Mouse (Mus musculus) R1 (cell line): ENCODE results near the gene Vps11.
"Not testable (repeated sequence)": the region's sequence is repeated elsewhere in the genome, so short reads cannot be mapped to it uniquely, and the experiment has no call there.

ENCODE experiments used
- DNase-seq: peaks from one replicate; pipeline ENCODE4 v3.0.0-alpha.2; 2018; ENCODE audit warnings: low read depth, low spot score

Vps11 gene

DNA sequence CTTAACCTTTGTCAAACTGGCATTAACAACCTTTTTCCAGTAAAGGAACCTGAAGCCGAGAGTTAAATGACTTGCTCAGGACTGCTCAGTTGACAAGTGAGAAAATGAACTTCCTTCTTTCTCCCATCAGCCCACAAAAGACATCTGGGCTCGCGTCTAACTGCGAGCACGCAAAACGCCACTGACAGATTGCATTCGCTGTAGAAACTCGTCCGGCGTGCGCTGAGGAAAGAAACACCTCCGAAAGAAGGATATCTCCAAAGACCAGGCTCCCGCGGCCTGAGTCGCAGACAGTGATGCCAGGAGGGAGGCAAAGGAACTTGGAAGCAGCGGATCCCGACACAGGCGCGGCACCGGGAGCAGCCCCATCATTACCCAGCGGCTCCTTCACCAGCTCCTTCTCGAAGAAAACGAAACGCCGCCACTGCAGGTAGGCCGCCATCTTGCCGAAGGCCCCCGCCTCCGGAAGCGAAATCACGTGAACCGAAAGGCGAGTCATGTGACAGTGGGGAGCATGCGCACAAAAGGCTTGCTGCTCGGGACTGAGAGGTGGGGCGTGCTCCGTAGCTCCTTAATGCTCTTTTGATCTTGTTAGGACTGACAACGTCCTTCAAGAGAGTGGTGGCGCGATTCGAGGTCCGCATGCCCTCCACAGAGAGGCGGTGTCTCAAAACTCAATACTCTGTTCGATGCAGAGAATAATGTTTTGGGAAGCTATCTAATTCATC is at the start of gene Vps11:
Gene Vps11 (minus strand): TSS at position 481 of the 728 bp plus-strand sequence.
- DNase-seq = peak; percentile 98

DNA sequence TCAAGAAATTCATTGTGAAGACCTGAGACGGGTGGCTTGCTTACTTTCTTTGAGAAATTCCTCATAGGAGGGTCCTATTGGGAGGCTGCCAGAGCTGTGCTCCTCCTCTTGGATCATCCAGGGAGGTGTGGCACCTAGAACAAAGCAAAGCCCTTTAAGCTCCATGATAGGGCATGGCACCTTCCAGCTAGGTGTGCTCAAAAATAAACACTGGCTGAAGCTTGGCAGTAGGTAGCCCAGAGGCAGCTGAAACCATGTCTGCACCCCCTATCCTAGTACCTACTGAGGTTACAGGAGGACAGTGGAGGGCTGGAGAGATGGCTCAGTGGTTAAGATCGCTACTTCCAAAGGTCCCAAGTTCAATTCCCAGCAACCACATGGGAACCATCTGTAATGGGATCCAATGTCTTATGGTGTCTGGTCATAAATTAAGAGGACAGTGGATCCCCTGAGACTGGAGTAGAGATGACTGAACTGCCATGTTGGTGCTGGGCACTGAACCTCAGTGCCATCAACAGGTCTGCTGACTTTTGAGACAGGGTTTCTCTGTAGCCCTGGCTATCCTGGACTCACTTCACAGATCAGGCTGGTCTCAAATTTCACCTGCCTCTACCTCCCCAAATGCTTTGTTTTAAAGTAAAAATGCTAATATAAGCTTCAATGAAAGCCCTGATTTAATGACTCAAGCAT is 49.3 kb upstream of the Vps11 start:
- peak; percentile 79 for DNase-seq

DNA sequence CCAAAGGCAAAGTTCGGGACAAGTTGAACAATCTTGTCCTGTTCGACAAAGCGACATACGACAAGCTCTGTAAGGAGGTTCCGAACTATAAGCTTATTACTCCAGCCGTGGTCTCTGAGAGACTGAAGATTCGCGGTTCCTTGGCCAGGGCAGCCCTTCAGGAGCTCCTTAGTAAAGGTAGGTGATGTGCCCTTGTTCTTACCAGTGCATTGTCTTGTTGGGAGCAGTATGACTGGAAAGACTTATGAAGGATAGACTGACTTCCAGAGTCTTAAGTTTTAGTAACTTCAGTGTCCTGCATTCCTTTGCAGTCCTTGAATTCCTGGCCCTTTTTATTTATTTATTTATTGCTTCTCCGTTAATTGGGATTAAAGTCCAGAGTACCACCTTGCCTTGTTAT is 47.2 kb upstream of the Vps11 start:
- DNase-seq = not testable (repeated sequence)

DNA sequence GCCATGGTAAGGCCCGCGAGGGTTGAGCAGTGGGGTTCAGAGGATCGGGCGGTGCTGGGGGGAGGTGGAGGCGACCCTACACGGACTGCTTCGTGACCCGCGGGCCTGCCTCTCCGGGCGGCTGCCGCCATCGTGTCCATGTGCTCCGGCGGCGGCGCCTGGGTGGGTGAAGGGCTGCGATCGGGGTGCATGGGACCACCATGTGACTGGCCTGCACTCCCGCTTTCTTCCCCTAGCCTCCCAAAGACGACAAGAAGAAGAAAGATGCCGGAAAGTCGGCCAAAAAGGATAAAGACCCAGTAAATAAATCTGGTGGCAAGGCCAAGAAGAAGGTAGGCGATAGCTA is 46.3 kb upstream of the Vps11 start:
- DNase-seq = no peak

DNA sequence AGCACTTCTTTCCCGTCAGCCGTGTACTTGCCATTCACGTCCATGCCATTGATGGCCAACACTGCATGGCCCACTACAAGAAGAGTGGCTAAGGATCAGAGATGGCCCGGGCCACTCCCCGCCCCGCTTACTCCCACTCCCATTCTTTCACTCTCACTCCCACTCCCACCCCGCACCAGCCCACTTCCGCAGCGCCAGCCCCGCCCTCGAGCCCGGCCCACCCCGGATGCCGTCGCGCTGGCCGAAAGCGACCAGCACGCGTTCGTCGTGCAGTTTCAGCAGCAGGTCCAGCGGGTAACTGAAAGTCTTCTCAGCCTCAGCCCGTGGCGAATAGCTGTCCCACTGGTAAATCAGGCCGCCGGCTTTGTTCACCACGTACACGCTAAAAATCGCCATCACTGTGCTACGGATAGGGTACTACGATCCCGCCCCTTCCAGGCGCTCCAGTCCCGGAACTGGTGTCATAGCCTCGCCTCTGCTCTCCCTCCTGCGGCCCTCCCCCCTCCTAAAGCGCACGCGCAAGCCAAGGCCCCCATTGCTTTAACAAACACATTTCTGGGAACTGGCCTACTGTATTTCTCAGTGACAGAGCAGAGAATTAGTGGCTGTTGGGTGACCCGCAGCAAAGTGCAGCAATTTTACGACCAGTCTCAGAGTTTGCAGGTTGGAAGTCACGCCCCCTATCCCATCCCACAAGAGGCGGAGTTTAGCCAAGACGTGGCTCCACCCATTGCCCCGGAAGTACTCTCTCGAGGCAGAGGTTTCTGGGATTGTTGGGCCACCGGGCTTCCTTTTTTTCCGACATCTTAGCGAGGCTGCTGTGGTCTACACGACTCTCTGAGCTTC is 45.7 kb upstream of the Vps11 start, which contains the start of the genes Rps25 and Trappc4:
Gene Rps25 (plus strand): TSS at position 234 of the 846 bp plus-strand sequence.
Gene Trappc4 (minus strand): TSS at position 695 of the 846 bp plus-strand sequence.
- peak; percentile 97 for DNase-seq

DNA sequence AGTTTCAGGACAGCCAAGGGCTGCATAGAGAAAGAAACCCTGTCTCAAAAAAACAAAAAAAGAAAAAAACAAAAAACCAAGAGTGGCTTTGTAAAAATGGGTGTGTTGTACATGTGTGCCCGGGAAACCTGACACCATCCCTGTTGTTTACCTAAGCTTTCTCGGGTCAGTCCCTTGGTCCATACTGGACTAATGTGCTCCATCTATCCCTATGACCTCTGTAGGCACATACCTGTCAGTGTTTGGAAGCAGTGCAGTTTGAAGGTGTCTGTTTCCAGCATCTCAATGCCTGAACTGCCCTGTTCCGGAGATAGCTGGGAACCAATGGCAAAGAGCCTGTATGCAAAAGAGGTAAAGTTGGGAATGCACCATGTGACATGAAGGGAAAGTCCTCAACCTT is 43.5 kb upstream of the Vps11 start:
- no peak for DNase-seq

DNA sequence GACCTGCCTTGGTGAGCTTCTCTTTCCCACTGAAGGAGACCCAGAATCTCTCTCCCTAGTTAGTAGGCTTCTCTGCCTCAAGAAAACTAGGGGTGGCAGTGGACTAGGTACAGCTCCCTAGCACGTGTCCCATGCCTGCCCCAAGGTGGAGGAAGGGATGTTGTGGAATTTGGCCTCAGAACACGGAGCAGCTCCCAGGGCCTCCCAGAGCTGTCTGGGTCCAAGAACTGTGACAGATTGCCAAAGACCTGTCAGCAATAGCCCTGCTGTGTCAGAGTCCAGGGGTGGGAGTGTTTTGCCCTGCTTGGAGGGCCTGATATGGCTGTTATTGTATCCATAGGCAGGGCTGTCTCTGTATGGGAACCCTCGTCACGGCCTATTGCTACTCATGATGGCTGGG is 39.6 kb upstream of the Vps11 start:
- DNase-seq = no peak

DNA sequence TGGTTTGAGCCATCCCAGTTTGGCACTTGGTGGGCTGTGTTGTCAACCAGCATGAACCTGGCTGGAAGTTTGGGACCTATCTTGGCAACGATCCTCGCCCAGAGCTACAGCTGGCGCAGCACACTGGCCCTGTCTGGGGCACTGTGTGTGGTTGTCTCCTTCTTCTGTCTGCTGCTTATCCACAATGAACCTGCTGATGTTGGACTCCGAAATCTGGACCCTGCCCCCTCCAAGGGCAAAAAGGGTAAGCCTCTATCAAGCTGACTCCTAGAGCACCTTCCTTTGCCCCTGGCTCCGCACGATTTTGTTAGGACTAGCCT is 38.3 kb upstream of the Vps11 start:
- DNase-seq = no peak

DNA sequence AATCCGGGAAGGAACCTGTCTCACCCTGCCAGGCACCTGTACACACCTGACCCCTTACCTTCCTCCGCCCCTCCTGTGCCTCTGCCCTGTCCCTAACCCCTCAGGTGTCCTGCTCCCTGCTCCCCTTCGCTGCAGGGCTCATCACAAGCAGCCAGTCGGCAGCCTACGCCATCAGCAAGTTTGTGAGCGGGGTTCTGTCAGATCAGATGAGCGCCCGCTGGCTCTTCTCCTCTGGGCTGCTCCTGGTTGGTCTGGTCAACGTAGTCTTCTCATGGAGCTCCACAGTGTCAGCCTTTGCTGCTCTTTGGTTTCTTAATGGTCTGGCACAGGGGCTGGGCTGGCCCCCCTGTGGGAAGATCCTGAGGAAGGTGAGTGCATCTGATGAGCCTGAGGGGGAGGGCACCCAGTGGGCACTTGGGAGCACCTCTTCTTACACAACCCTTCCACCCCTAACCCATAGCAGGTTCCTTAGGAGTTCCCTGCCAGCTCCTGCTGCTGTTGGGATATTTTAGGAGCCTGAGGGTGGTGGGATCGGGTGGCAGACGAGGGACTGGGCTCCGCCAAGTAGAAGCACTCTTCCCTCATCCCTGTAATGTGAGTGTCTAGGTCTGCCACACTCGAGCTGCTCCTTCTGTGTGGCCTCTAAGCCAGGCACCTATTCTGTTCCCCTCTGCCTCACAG is 37.8 kb upstream of the Vps11 start:
- DNase-seq = no peak

DNA sequence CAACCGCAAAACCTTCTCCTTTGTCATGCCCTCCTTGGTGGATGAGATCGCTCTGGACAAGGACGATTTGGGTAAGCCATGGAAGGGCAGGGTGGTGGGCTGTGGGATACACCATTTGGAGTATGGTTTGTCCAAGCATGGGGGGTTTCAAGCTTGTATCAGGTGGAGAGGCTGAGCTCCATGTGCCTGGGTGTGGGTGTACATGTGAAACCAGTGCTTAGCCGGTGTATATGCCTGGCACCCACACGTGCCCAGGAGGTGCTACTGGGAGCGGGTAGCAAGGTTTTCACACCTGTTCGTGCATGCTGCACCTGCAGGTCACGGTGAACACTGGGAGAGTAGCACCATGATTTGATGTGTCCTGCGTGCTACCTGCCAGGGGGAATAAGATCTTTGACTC is 37.1 kb upstream of the Vps11 start:
- no peak for DNase-seq

DNA sequence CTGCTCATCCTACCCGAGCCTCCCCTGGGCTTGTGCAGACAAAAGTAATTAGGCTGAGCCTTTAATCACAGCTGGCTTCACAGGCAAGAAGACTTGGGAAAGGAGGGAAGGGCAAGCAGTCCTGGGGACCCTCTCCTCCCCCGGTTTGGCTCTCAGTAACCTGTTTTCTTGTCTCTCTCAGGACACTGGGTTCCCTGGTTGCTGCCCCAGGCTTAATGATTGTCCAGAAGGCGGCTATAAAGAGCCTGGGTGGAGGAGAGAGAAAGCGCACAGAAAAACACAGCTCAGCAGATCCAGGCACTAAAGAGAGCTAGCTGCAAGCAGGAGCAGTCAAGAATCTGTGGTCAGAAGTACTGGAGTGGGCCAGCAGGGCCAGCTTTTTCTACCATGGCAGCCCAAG is 36.6 kb upstream of the Vps11 start:
- DNase-seq = no peak

DNA sequence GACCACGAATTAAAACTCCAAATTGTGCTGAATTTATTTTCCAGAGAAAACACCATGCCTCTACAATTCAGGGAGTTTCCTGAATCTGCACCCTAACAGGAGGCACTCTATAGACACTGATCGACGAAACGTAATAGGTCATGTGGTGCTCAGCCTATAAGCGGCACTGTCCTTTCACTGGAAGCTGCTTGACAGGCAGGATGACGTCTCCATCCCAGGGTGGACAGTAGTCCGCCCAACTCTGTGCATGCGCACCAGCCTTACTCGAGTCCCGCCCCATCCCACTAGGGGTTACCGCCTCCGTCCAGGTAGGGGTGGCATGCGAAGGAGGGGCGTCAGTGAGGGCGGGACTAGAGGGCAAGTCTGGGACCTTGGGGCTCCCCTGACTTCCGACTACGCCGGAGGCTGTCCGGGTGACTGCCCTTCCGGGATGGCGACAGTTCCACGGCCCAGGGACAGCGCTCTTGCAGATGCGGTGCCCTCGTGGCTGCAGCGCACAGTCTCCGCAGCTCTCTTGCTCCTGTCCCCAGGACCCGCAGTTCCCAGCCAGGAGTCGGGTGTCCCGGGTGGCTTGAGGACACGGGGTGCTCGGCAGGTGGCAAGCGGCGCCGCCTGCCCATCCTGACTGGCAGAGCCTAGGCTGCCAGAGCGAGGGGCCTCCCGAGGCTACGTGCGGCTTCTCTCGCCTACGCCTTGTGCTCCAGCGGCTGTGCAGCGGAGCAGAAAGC is 35.4 kb upstream of the Vps11 start, which contains the start of gene Slc37a4:
Gene Slc37a4 (plus strand): TSS at position 169 of the 728 bp plus-strand sequence.
- peak; percentile 98 for DNase-seq

DNA sequence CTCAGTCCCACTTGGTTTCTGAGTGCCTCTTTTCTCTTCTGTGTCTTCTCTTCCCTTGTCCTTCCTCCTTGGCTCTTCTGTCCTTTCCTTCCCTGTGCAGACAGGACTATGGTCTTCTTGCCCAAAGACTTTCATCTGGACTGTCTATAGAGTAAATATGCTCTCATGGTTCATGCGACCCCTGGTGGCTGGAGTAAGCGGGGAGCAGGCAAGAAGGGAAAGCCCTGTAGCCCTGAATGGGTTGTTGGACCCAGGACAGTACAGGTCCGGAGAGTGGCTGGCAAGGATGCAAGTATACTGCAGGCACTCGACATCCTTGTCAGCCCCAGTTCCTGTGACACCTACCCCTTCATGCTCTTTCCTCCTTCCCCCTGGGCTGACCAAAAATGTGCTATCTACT is 30.0 kb upstream of the Vps11 start:
- peak; percentile 70 for DNase-seq

DNA sequence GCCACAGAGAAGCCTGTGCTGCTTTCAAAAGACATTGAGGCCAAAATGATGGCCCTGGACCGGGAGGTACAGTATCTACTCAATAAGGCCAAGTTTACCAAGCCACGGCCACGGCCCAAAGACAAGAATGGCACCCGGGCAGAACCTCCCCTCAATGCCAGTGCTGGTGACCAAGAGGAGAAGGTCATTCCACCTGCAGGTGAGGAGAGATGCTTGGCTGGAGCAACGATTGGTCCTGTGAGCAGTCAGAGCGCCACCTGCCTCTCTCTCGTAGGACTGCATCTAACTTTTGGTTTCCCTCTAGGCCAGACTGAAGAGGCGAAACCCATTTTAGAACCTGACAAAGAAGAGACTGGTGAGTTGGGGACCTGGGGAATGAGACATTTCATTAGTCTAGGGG is 27.8 kb upstream of the Vps11 start:
- DNase-seq = peak; percentile 77

DNA sequence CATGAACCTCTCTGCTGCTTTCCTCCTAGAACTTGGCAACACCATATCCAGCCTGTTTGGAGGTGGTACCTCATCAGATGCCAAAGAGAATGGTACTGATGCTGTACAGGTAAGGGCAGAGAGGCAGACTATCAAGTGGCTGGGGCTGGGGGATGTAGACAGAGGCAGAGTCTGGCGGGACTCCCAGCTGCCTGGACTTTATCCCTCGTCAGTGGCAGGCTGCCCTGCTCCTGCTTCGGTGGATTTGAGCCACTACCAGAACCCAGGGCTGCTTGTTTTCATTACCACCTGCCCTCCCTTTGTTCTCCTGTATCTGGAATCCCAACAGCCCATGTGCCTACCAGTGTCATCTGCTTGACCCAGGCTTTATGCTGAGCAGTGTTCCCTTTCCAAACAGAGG is 25.8 kb upstream of the Vps11 start:
- no peak for DNase-seq

DNA sequence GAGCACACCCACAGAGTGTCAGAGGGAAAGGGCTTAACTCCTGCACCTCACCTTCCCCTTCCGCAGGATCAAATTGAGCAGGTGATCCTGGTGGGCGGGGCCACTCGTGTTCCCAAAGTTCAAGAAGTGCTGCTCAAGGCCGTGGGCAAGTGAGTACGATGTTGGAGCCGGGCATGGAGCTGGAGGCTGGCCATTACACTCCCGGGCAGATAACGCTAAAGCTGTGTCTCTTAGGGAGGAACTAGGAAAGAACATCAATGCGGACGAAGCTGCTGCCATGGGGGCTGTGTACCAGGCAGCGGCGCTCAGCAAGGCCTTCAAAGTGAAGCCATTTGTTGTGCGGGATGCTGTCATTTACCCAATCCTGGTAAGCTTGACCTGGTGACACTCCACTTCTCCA is 23.1 kb upstream of the Vps11 start:
- DNase-seq = no peak

DNA sequence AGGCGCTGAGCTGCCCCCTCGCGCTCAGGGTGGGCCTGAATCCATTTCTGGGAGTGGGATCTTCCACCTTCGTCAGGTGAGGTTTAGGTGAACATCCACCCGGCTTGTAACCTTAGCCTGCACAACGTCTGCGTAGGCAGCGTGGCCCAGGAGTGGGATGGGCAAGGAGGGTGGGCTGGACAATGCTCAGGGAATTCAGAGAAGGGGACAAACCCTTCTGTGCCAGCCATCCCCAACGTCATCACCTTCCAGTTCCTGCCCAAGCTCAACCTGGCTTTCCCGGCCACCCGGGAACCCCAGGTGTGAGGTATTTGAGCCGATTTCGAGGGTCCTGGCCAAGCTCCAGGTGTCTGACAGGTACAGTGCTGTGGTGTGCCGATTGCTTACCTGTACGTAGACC is 18.4 kb upstream of the Vps11 start:
- no peak for DNase-seq

DNA sequence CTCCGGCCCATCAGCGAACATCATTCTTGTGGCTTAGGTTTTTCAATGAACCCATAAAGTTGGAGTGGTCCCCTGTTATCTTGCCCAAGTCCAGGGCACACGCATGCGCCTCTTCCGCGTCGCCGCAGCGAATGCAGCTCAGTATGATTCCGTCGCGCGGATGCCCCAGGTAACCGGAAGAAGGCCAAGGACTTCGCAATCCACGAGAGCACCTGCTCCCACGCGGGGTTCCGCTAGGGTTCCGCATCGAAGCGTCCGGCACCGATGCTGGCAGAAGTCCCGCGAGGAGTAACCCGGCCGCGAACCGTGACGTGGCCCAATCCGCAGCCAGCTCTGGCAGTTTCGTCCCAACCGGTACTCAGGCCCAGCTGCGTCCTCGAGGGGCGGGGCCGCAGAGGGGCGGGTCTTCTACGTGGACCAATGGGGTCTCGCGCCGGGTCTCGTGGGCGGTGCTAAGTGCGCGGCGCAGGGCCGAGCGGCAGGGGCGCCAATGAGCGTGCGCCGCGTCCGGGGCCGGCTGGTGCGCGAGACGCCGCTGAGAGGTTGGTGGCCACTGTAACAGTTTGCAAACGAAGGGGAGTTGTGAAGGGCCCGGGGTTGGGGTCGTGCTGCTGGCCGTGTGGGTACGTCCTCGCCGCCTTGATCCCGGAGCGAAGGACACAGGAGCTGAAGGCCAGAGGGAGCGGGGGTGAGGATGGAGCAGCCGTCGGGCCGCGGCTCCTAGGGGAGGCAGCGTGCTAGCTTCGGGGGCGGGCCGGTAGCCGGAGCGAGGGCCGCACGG is 17.8 kb upstream of the Vps11 start, which contains the start of gene Hyou1:
Gene Hyou1 (plus strand): TSS at position 437 of the 781 bp plus-strand sequence.
- peak; percentile 98 for DNase-seq

DNA sequence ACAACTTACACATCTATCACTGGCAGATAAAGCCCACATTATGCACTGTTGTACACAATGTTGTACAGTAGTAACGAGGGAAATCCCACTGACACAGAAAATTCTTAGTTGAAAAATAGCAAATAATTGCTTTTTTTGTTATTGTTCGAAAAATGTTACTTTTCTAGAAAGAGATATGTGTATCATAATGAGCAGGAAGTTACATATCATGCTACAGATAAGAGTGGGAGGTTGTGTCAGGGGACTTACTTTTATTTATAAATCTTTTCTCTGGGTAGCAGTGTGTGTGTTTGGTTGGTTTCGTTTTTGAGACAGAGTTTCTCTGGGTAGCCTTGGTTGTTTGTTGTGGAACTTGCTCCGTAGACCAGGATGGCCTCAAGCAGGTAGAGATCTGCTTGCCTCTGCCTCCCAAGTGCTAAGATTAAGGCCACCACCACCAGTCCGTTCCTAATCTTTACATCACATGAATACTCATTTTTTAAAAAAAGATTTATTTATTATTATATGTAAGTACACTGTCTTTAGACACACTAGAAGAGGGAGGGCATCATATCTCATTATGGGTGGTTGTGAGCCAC is 16.8 kb upstream of the Vps11 start:
- DNase-seq = no peak

DNA sequence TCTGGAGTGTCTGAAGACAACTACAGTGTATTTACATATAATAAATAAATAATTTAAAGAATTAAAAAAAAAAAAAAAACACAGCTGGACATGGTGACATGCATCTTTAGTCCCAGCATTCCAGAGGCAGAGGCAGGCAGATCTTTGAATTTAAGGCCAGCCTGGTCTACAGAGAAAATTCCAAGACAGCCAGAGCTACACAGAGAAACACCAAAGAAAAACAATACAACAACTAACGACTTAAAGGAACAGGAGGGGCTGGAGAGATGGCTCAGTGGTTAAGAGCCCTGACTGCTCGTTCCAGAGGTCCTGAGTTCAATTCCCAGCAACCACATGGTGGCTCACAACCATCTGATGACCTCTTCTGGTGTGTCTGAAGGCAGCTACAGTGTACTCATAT is 15.9 kb upstream of the Vps11 start:
- not testable (repeated sequence) for DNase-seq
